Mouse (Mus musculus): Measurements from ENCODE around the gene Sarm1.

Gene Sarm1

GRCm38 (mm10) chr11:78512025-78512957 lies 14.7 kb upstream of the Sarm1 start, which contains the start of the genes Tmem199 and Poldip2:
Gene Tmem199, minus strand, starts transcription at chr11:78512172.
Gene Poldip2, plus strand, starts transcription at chr11:78512193.
- DNase-seq: peak; percentile 83

- DNase-seq: no peak
These were observed 11.6 kb upstream of the Sarm1 start for GRCm38 (mm10) chr11:78509148-78509547.

GRCm38 (mm10) chr11:78505430-78505829 lies 7.9 kb upstream of the Sarm1 start:
- no peak for DNase-seq

GRCm38 (mm10) chr11:78502909-78503650 lies 5.5 kb upstream of the Sarm1 start, which contains the start of gene Sebox:
Gene Sebox, plus strand, starts transcription at chr11:78503447.
- peak; percentile 87 for DNase-seq

- DNase-seq: no peak
These were observed 4.0 kb upstream of the Sarm1 start for GRCm38 (mm10) chr11:78501529-78501928.

GRCm38 (mm10) chr11:78500623-78501202 lies 3.2 kb upstream of the Sarm1 start:
- no peak for DNase-seq

GRCm38 (mm10) chr11:78499543-78499942 lies 2.0 kb upstream of the Sarm1 start:
- no peak for DNase-seq

- no peak for DNase-seq
These were observed 1.4 kb upstream of the Sarm1 start, which contains the start of gene Vtn for GRCm38 (mm10) chr11:78499004-78499403. Gene Vtn, plus strand, starts transcription at chr11:78499091.

DNA sequence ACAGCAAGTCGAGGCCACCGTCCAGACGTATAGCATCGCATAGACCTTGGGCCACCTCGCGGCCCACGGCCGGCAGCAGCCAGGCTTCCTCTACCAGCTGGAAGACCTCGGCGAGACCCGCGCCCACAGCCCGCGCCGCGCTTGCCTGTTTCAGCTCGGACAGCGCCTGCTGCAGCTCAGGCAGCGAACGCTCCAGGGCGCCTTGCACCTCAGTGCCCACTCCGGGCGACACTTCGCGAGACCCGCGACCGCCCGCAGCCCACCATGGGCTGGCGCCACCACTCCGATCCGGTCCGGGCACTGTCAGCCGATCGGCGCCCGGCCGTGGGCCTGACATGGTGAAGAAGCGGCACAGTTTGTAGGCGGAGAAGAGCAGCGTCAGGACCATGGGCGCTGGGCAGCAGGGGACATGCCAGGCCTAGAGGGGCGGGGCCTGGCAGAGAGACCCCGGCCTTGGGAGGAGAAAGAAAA lies 448 bp downstream of the Sarm1 start:
- DNase-seq: peak; percentile 66

GRCm38 (mm10) chr11:78495904-78496303 lies 1.6 kb downstream of the Sarm1 start:
- no peak for DNase-seq

DNA sequence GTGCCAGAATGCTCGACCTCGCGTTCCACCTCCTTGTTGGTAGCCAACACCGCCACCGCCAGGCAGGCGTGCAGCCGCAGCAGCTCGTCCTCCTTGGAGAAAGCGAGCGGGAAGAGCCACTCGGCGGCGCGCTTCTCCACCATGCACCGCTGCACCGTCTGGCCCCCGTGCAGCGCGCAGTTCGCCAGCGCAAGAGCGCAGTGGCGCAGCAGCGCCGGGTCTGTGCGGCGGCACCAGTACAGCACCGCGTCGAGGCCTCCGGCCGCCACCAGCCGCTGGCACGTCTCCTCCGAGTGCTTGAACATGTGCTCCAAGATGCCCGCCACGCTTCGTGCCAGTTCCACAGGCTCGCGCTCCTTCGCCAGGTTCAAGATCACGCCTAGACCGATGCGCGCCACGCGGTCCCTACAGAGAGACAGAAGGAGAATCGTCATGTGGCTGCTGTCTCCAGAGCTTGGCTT lies 6.7 kb downstream of the Sarm1 start:
- peak; percentile 66 for DNase-seq

- peak; percentile 76 for DNase-seq
These were observed 9.4 kb downstream of the Sarm1 start for GRCm38 (mm10) chr11:78488168-78488567.

- DNase-seq: no peak
These were observed 13.9 kb downstream of the Sarm1 start for GRCm38 (mm10) chr11:78483639-78484038.

GRCm38 (mm10) chr11:78475289-78475688 lies 22.3 kb downstream of the Sarm1 start:
- no peak for DNase-seq

- no peak for DNase-seq
These were observed 26.0 kb downstream of the Sarm1 start for GRCm38 (mm10) chr11:78471326-78472103.

DNA sequence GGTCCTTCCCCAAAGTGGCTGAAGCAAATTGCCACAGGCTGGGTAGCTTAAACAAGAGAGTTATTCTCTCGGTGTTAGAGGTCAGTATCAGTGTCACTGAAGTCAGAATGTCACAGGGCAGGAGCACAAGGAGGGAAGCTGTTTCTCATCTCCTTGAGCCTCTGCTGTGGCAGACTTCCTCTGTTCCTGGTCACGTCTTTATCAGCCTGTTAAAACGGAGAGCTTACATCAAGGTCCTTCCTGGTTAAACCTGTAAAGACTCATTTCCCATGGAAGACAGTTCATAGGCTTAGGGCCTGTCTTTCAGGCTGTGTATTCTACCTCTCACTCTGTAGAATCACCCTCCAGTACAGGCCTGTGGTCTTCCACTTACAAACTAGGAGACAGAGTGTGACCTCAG lies 29.6 kb downstream of the Sarm1 start:
- DNase-seq: no peak

DNA sequence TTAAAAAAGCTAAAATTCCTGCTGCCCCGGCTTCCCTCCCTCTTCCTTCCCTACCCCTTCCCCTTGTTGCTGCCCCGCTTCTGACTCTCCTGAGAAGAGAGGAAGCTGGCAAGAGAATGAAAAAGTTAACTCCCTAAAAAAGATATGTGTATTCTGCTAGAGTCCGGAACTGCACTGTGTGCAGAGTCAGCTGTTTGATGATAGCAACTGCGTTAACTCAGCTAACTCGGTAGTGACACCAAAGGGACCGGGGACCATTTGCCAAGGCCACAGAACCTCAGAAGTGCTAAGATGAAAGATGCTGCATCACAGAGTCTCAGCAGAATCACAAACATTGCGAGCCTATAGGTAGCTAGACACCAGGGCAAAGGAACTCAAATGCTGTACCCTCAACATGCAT lies 30.0 kb downstream of the Sarm1 start:
- DNase-seq: no peak

GRCm38 (mm10) chr11:78466242-78466912 lies 31.2 kb downstream of the Sarm1 start:
- no peak for DNase-seq

GRCm38 (mm10) chr11:78465568-78466180 lies 31.9 kb downstream of the Sarm1 start, which contains the start of gene Slc46a1:
Gene Slc46a1, plus strand, starts transcription at chr11:78465697.
- DNase-seq: peak; percentile 46

- no peak for DNase-seq
These were observed 32.4 kb downstream of the Sarm1 start for GRCm38 (mm10) chr11:78465116-78465515.

Data from cerebellum, adult 11 months (tissue).